Mouse (Mus musculus) midbrain, embryonic 10.5 days (tissue): Measurements from ENCODE around the gene Plb1. TPM values are rescaled to one million over a fixed set of nuclear protein-coding genes. Genes with fewer than 3 reads are reported as not detected.
A peak's percentile ranks its signal among the peaks of the same experiment; 100 is the strongest.

Source experiments
- DNase-seq: peaks from one replicate; pipeline ENCODE4 v3.0.0-alpha.2; 2017; ENCODE audit warnings: low spot score
- H3K27ac ChIP-seq: fragments of 300-500 bp; sonication (generic); replicated peaks from 2 replicates; pipeline ENCODE4 v1.5.1; 2016; ENCODE audit warnings: mild to moderate bottlenecking
- H3K27me3 ChIP-seq: fragments of 300-500 bp; sonication (generic); 2 replicates; pipeline ENCODE4 v1.6.1; 2016; ENCODE audit warnings: low read depth, mild to moderate bottlenecking; ENCODE audit not compliant: poor library complexity, severe bottlenecking
- H3K36me3 ChIP-seq: fragments of 300-500 bp; sonication (generic); 2 replicates; pipeline ENCODE4 v1.6.1; 2016; ENCODE audit warnings: mild to moderate bottlenecking, moderate library complexity
- H3K4me1 ChIP-seq: fragments of 300-500 bp; sonication (generic); 2 replicates; pipeline ENCODE4 v1.6.1; 2016
- H3K4me3 ChIP-seq: fragments of 300-500 bp; sonication (generic); 2 replicates; pipeline ENCODE4 v1.5.1; 2016; ENCODE audit warnings: mild to moderate bottlenecking, moderate library complexity
- H3K9me3 ChIP-seq: fragments of 300-500 bp; sonication (generic); replicated peaks from 2 replicates; pipeline ENCODE4 v1.6.1; 2016; ENCODE audit warnings: mild to moderate bottlenecking
- WGBS: fragments of 180-500 bp; shearing (Covaris S2); methylation state at CpG from one replicate; pipeline ENCODE4 v1.1.7; 2016; 5-methylcytosine and 5-hydroxymethylcytosine counted together
- polyA plus RNA-seq: library from polyadenylated mRNA; unstranded; fragments of >200 nt; fragmentation: Nextera tagmentation; extraction: Ambion mirVana; gene quantifications from 2 replicates; pipeline ENCODE4 v1.2.1, GENCODE M21; 2016

The Plb1 gene
- polyA plus RNA-seq, 1 experiment from 2014 or later, result 0.05 TPM

- Histone ChIP-seq H3K27ac (no peak overlapping the region), H3K4me1 (peaks cover 6% of the 10 kb centered on the region), H3K4me3 (no peak overlapping the region), H3K36me3 (no peaks in the 10 kb centered on the region), H3K9me3 (peaks cover 4% of the 10 kb centered on the region; the same call in 1 of the 2 replicates), H3K27me3 (no peaks in the 10 kb centered on the region)
- 85% methylated on average over 4 of the region's 4 CpGs for WGBS
- DNase-seq, result no peak
These were observed 30.0 kb downstream of the Plb1 start for GRCm38 (mm10) chr5:32262534-32262933.

DNA sequence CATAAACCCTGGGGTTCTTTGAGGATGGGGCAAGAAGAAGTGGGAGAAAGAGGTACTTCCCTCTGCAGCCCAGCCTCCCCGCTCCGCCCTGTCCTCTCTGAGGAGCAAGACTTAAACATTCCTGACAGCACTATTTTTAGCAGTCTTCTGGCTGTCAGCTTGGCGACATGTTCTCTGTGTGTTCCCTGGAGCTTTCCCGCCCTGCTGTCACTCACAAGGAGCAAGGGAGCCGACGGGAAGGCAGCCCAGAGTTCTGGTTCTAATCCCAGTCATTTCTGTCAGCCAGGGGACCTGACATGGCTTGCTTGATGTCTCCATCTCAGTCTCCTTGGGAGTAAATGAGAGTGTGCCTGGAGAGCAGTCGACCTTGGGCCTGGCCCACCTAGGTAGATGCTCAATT is 40.0 kb downstream of the Plb1 start:
- no peak for DNase-seq
- Histone ChIP-seq H3K9me3 (no peaks in the 10 kb centered on the region), H3K36me3 (no peaks in the 10 kb centered on the region), H3K27ac (no peak overlapping the region), H3K4me3 (no peak overlapping the region), H3K4me1 (peaks cover 4% of the 10 kb centered on the region; the same call in 1 of the 2 replicates), H3K27me3 (no peaks in the 10 kb centered on the region)
- WGBS, result 46% methylated on average over 7 of the region's 7 CpGs

DNA sequence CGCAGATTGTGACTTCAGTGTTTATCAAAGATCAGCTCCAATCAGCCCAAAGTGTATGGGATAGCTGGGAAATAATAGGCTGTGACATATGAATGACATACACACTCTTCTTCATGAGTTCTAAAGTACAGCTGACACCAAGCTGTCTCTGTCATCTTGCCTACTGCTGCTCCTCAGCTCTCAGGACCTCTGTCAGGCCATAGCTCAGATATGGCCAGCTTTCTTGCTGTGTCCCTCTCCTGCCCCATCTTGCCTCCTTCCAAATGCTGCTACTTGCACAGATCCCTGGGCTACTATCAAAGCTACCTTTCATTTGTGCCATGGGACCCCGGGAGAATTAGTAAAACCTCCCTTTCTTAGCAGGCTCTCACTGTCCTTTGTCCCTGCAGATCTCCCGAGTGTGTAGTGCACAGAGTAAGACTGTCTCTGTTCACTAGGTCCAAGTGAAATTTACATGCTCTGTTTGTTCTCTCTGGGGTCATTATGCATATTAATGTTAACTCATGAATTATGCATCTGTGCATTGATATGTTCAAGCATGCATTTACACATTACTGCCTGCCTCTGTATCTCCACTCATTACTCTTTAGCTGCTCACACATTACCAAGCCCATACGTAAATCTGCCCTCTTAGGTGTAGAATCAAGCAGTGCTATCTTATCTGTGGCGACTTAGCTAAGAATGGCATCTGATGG is 45.6 kb downstream of the Plb1 start:
- H3K27me3 ChIP-seq, result no peaks in the 10 kb centered on the region
- peaks cover 21% of the 10 kb centered on the region for H3K4me1 ChIP-seq
- DNase-seq, result no peak
- WGBS, result 76% methylated on average over 5 of the region's 5 CpGs
- H3K9me3 ChIP-seq, result no peaks in the 10 kb centered on the region
- no peaks in the 10 kb centered on the region for H3K36me3 ChIP-seq
- peak overlapping the region; percentile 74 for H3K27ac ChIP-seq
- no peak overlapping the region for H3K4me3 ChIP-seq

DNA sequence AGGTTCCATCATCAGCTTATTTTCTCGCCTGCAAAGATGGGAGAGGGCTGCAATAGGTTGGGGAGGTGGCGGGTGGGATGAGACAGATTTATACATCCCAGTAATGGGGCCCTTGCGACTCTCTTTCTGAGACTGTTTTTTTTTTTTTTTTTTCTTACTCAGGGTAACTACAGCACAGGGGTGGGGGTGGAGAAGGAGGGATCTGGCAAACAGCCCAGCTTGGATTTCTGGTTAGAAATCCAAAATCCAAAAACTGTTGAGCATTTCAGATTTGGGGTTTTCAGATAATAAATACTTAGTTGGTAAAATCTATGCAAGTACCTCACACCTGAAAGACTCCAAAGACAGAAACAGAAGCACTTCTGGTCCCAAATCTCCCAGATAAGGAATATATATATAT is 47.6 kb downstream of the Plb1 start:
- Histone ChIP-seq H3K27me3 (no peaks in the 10 kb centered on the region), H3K4me1 (peaks cover 21% of the 10 kb centered on the region), H3K27ac (no peak overlapping the region), H3K4me3 (no peak overlapping the region), H3K9me3 (no peaks in the 10 kb centered on the region), H3K36me3 (no peaks in the 10 kb centered on the region)
- no peak for DNase-seq
- WGBS, result 80% methylated on average over 3 of the region's 3 CpGs

GRCm38 (mm10) chr5:32282345-32282744 is 49.8 kb downstream of the Plb1 start:
- 70% methylated on average over 4 of the region's 4 CpGs for WGBS
- no peak overlapping the region for H3K27ac ChIP-seq

DNA sequence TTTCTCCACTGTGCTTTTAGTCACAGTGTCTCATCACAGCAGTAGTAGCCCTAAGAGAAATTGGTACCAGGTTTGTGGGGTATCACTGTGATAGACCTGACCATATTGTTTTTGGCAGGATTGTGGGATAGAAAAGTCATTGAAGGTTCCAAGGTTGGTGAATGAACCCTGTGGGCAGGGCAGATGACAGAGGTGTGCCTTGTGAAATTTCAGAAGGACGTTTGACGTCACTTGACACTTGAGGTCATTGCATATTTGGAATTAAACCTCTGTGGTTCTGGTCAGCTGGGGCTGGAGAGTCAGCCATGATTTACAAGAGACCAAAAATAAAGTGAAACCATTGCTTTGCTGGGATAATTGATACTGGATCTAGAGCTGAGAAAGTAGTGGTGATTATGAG is 50.9 kb downstream of the Plb1 start:
- Histone ChIP-seq H3K36me3 (no peaks in the 10 kb centered on the region), H3K4me1 (peaks cover 24% of the 10 kb centered on the region), H3K27ac (0 out of 2 replicates have a peak overlapping the region, but pooled peaks have one; percentile 4), H3K9me3 (no peaks in the 10 kb centered on the region), H3K4me3 (no peak overlapping the region), H3K27me3 (no peaks in the 10 kb centered on the region)
- WGBS, result 92% methylated on average over 2 of the region's 2 CpGs
- DNase-seq, result no peak

More at GRCm38 (mm10) chr5:32282345-32282744, 49.8 kb downstream of the Plb1 start:
- Histone ChIP-seq H3K27me3 (no peaks in the 10 kb centered on the region), H3K36me3 (no peaks in the 10 kb centered on the region), H3K4me3 (no peak overlapping the region), H3K9me3 (no peaks in the 10 kb centered on the region), H3K4me1 (peaks cover 21% of the 10 kb centered on the region)
- DNase-seq, result no peak

DNA sequence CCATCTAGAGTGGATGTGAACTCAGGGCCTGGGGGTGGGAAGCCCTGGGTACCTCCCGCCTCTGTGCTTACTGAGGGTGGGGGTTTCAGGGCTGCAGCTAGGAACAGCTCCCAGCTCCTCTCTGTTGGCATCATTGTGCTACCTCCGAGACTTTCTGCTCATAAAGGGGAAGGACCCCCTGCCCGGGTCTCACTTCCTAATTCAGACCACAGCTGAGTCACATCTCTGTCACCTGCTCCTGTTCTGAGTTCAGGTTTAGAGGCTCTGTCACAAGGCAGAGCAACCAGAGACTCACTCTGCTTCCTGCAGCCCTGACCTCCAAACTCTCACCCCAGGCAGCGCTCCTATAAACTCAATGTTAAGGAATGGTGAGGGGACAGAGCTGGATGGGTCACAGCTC is 53.8 kb downstream of the Plb1 start:
- H3K27ac ChIP-seq, result no peak overlapping the region
- no peak overlapping the region for H3K4me3 ChIP-seq
- no peaks in the 10 kb centered on the region for H3K36me3 ChIP-seq
- WGBS, result 82% methylated on average over 4 of the region's 4 CpGs
- H3K4me1 ChIP-seq, result peaks cover 24% of the 10 kb centered on the region
- no peaks in the 10 kb centered on the region for H3K9me3 ChIP-seq
- no peak for DNase-seq
- H3K27me3 ChIP-seq, result no peaks in the 10 kb centered on the region

DNA sequence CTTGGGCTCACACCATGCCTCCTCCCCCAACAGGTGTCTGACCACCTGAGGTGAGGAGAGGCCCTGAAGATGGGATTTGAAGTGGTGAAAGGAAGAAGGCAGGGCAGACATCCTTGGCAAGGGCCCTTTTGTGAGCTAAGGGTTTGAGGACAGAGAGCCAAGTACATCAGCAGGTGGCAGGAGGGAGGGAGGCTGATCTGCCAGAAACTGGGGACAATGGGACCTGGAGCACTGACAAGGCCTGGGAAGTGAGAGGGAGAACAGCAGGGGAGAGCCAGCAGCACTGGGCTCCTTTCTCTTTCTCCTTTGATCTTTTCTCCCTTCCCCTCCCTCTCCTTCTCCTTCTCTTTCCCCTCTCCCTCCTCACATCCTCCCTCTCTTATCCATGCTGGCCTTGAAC is 55.5 kb downstream of the Plb1 start:
- no peaks in the 10 kb centered on the region for H3K36me3 ChIP-seq
- H3K27ac ChIP-seq, result 0 out of 2 replicates have a peak overlapping the region, but pooled peaks have one; percentile 19
- no peaks in the 10 kb centered on the region for H3K27me3 ChIP-seq
- no peak for DNase-seq
- no peaks in the 10 kb centered on the region for H3K9me3 ChIP-seq
- peaks cover 12% of the 10 kb centered on the region for H3K4me1 ChIP-seq
- no peak overlapping the region for H3K4me3 ChIP-seq

DNA sequence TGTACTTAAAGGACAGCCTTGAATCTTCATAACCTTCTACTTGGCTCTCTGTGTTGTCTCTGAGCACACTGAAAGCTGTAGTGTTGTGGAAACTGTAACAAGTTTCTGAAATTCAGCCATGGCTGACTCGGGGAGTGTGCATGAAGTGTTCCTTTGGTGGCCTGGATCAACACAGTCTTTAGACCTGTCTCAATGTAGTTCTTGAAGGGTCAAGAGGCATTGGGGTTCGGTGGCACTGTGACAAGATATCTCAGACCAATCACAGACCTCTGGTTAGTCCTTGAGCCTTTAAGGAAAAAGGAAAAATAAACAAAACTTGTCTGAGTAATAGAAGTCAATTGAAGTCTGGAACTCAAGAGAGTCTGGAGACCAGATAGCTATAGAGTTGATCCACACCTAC is 58.8 kb downstream of the Plb1 start:
- H3K4me1 ChIP-seq, result peaks cover 12% of the 10 kb centered on the region
- no peaks in the 10 kb centered on the region for H3K27me3 ChIP-seq
- DNase-seq, result no peak
- no peak overlapping the region for H3K4me3 ChIP-seq
- no peaks in the 10 kb centered on the region for H3K9me3 ChIP-seq
- H3K36me3 ChIP-seq, result no peaks in the 10 kb centered on the region
- WGBS, result 90% methylated on average over 2 of the region's 2 CpGs
- no peak overlapping the region for H3K27ac ChIP-seq

DNA sequence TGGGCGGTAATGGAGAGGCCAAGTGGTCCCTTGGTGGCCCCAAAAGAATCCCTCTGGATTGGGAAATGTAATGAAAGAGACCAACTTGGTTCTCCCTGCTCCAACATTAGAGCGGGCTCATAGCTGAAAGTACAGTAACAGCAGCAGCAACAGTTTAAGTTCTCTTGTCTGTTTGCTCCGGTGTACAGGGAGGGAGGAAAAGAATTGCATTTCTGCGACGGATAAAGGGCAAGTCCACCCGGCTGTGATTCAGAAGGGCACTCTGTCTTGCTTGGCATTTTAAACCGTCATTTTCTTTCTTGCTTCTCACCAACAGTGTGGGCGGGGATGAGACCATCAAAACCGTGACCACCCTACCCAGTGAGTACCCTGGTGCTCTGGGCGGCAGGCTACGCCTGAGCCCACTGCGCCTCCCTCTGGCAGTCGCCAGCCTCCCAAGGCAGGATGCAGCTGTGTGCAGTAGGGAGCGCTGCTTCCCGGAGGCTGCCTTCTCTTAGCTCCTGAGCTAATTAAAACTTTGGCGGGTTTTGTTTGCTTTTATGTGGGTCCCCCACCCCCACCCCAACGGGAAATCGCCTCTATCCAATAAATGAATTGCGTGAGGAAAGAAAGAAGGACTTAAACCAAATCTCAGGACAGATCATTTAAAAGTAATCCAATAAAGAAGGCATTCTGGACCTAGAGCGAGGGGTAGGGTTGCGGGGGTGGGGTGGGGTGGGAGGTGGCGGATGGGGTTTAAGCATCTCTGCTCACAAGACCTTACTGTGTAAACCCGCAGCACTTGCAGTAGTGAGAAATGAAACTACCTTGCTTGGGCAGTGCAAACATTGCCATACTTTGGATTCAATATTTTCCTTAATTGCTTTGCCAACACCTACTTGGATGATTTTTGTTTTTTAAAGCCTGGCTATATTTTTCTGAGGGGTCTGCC is 70.7 kb downstream of the Plb1 start:
- Histone ChIP-seq H3K27ac (peak overlapping the region; percentile 59), H3K36me3 (no peaks in the 10 kb centered on the region), H3K9me3 (no peaks in the 10 kb centered on the region), H3K4me1 (peaks cover 8% of the 10 kb centered on the region), H3K4me3 (peak overlapping the region; percentile 42), H3K27me3 (peaks cover 7% of the 10 kb centered on the region; the same call in 1 of the 2 replicates)
- 10% methylated on average over 23 of the region's 23 CpGs for WGBS
- peak; percentile 74 for DNase-seq

GRCm38 (mm10) chr5:32307106-32307505 is 74.6 kb downstream of the Plb1 start:
- H3K36me3 ChIP-seq, result no peaks in the 10 kb centered on the region
- DNase-seq, result no peak
- H3K27me3 ChIP-seq, result peaks cover 7% of the 10 kb centered on the region; the same call in 1 of the 2 replicates
- H3K4me1 ChIP-seq, result peaks cover 12% of the 10 kb centered on the region
- WGBS, result 67% methylated on average over 2 of the region's 2 CpGs
- no peak overlapping the region for H3K4me3 ChIP-seq
- H3K27ac ChIP-seq, result peak overlapping the region; percentile 9; the same call in 1 of the 2 replicates
- no peaks in the 10 kb centered on the region for H3K9me3 ChIP-seq

DNA sequence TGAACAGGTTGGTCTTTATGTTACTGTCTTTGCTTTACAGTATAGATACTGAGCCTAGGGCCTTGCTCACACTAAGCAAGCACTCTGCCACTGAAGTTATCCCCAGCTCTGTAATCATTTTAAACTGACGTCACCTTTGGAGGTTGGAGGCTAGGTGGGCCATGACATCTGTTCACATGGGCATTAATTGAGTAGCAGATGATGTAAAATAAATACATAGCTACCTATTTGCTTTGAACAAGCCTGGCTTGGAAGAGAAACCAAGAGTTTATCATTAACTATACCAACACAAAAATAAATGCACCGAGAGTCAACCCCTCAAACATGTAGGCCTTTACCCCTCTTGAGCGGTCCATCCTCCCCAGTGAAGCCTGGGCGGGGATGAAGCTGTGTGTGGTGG is 76.1 kb downstream of the Plb1 start:
- no peak for DNase-seq
- Histone ChIP-seq H3K27me3 (no peaks in the 10 kb centered on the region), H3K36me3 (no peaks in the 10 kb centered on the region), H3K4me3 (no peak overlapping the region), H3K9me3 (no peaks in the 10 kb centered on the region), H3K4me1 (peaks cover 5% of the 10 kb centered on the region), H3K27ac (no peak overlapping the region)
- WGBS, result 87% methylated on average over 4 of the region's 4 CpGs

DNA sequence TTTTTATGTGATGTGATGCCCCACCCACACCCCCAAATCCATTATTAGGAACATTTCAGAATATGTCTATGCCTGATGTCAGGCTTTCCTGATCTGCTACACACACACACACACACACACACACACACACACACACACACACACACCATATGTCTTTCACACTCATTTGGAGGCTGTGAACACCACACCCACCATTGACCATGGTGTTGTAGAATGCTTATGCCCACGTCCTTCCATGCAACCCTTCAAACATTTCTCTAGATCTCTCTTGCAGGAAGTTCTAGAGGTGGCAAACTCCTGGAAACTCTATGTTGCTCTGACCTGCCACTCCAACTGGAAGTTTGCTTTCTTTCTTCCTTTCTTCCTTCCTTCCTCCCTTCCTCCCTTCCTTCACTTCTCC is 77.2 kb downstream of the Plb1 start:
- H3K36me3 ChIP-seq, result no peaks in the 10 kb centered on the region
- no peaks in the 10 kb centered on the region for H3K27me3 ChIP-seq
- H3K27ac ChIP-seq, result no peak overlapping the region
- DNase-seq, result no peak
- H3K4me3 ChIP-seq, result no peak overlapping the region
- no peaks in the 10 kb centered on the region for H3K9me3 ChIP-seq
- 79% methylated on average over 1 of the region's 1 CpGs for WGBS
- peaks cover 4% of the 10 kb centered on the region; the same call in 1 of the 2 replicates for H3K4me1 ChIP-seq
